Mouse (Mus musculus) left cerebral cortex, postnatal 36 days (tissue): ENCODE data around the gene Tst. TPM values are rescaled to one million over a fixed set of nuclear protein-coding genes. Genes with fewer than 3 reads are reported as not detected.

ENCODE experiments used
- DNase-seq, 2 experiments: peaks; one replicate each; pipeline ENCODE4 v3.0.0; 2021 to 2022; ENCODE audit warnings: low spot score in 2 of 2, mixed read lengths in 1 of 2
- intact Hi-C: fragments of 180-260 bp; cut with DNase I; formaldehyde crosslinking; loops from one replicate; pipeline ENCODE4 v1.15.1; 2025
- total RNA-seq, 2 experiments: library from RNA; stranded (reverse); gene quantifications; 2 replicates each; pipeline ENCODE4 v1.2.3; 2021

Gene Tst
- total RNA-seq, 2 experiments from 2014 or later: 28.1 to 36.3 TPM

- no peak for DNase-seq
- intact Hi-C loops: loop anchor here (5.0 to 10.0 kb wide), 3 partner anchors 107 to 650 kb away; partner anchors contain the start of genes Eif3d and Sstr3
Measured at GRCm38 (mm10) chr15:78434896-78435520, 29.3 kb upstream of the Tst start.

DNA sequence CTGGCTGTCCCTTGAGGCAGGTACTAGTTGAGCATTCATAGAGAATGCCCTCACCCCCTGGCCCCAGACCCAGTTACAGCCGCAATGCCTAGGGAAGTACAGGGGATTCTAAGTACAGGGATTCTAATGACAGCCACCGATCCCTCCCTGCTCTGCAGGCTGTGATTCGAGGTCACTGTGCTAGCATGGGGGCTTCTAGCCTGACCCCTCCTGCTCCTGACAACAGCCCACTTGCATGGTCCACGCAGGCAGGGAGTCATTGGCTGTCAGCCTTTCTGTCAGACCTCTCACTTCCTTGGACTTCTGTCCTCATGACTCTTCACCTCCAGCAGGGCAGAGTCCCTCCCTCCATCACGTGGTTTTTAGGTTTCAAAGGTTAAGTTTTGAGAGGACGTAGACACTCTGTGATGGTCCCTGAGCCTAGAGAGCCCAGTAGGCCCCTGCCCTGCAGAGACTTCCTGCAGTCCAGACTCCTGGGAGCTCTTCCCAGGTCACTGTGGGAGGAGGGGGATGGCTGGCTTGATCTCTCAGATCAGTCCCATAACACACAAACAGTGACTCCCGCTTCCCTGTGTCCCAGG is 25.9 kb upstream of the Tst start:
- intact Hi-C loops: loop anchor here (10.0 kb wide), 2 partner anchors 457 to 647 kb away; partner anchors contain the start of gene Eif3d
- no peak for DNase-seq

DNA sequence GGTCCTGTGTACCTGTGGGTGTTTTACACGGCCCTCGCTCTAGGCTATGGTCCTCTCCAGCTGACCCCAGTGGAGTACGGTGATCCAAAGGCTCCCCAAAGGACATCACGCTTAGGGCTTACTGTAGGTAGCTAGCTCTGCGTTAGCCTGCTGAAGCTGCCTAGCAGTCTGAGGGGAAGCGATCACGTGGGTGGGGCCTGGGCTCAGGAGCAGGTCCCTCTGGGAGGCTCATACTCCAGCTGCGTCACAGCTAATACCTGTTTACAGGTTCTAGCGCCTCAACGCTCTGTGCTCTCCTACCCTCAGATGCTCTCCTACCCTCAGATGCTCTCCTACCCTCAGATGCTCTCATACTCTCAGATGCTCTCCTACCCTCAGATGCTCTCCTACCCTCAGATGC is 25.2 kb upstream of the Tst start:
- intact Hi-C loops: loop anchor here (10.0 kb wide), 2 partner anchors 456 to 646 kb away; partner anchors contain the start of gene Eif3d

GRCm38 (mm10) chr15:78429871-78430622 is 24.3 kb upstream of the Tst start:
- intact Hi-C loops: loop anchor here (10.0 kb wide), 2 partner anchors 455 to 645 kb away; partner anchors contain the start of gene Eif3d
- no peak for DNase-seq

More for the DNA sequence above, 25.2 kb upstream of the Tst start:
- DNase-seq: no peak

GRCm38 (mm10) chr15:78429139-78429459 is 23.4 kb upstream of the Tst start:
- intact Hi-C loops: no loop called here

DNA sequence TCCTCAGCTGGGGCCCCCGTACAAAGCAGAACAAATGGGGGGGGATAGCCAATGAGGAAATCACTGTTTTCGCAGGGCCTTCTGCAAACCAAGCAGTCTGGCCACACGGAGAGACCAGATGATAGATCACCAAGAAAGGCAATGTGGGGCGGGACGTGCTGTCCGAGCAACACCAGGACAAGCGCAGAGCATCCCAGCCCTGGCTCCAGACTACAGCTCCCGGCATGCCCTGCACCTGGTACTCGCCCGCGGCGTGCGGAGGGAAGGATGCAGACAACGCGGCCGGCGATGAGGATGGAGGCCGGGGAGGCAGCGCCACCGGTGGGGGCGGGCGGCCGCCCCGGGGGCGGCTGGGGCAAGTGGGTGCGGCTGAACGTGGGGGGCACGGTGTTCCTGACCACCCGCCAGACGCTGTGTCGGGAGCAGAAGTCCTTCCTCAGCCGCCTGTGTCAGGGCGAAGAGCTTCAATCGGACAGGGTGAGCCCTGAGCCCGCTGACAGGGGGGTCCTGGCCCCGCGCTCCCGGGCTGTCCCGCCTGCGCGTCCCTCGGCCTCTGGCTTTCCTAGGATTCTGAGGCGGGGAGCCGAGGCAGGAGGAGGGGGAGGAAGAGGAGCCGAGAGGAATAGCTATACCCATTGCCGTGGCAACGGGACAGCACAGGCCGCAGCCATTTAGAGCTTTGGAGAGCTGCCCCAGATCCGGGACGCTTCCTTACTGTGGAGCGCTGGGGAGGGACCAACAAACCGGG is 22.9 kb upstream of the Tst start, which contains the start of gene Kctd17:
Gene Kctd17 (plus strand): TSS at position 174 of the 748 bp plus-strand sequence.
- intact Hi-C loops: no loop called here
- DNase-seq: peak; percentile 87 to 90

More at GRCm38 (mm10) chr15:78429139-78429459, 23.4 kb upstream of the Tst start:
- DNase-seq: no peak

GRCm38 (mm10) chr15:78425230-78425629 is 19.5 kb upstream of the Tst start:
- intact Hi-C loops: no loop called here
- DNase-seq: no peak

GRCm38 (mm10) chr15:78424507-78424906 is 18.8 kb upstream of the Tst start:
- DNase-seq: no peak
- intact Hi-C loops: loop anchor here (5.0 kb wide), 1 partner anchor 167 kb away; no protein-coding TSS in a partner anchor

GRCm38 (mm10) chr15:78422046-78422956 is 16.6 kb upstream of the Tst start:
- DNase-seq: peak; percentile 74 to 81
- intact Hi-C loops: loop anchor here (2.0 to 5.0 kb wide), 2 partner anchors 68 to 165 kb away; no protein-coding TSS in a partner anchor

DNA sequence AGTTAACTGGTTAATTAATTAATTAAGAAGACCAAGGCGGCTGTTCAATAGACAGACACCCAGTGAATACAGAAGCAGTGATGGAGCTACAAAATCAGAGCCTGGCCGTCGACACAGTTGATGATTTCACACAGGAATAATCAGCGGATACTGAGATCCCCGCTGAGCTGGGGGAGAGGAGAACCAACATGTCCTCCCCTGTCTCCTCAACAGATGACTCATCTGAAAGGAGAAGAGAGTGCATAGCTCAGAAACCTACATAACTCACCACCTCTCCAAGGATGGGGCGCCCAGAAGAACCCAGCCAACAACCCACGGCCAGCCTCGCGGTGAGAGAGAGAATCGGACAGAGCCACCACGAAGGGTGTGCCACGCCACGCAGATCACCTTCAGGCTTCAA is 14.7 kb upstream of the Tst start:
- intact Hi-C loops: loop anchor here (5.0 kb wide), 1 partner anchor 163 kb away; no protein-coding TSS in a partner anchor
- no peak for DNase-seq

DNA sequence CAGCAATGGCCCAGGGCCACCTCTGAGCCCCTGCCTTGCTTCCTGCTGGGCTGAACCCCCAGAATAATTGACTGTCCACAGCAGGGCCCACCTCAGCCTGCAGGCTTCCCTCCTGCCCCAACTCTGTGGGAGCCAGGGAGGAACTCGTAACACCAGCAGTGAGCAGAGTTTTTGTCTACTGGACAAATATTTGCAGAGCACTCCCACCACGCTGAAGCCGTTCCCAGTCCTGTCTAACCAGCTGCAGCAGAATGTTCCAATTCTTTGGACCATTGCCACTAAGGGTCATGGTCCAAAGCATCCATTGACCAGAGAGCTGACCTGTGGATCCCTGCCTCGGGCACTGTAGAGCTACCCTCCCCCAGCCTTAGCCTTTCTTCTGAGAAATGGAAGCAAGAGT is 11.2 kb upstream of the Tst start:
- intact Hi-C loops: no loop called here
- DNase-seq: no peak

GRCm38 (mm10) chr15:78414157-78414556 is 8.4 kb upstream of the Tst start:
- intact Hi-C loops: no loop called here
- DNase-seq: no peak

- no peak for DNase-seq
- intact Hi-C loops: no loop called here
Measured at GRCm38 (mm10) chr15:78413719-78414117, 8.0 kb upstream of the Tst start.

DNA sequence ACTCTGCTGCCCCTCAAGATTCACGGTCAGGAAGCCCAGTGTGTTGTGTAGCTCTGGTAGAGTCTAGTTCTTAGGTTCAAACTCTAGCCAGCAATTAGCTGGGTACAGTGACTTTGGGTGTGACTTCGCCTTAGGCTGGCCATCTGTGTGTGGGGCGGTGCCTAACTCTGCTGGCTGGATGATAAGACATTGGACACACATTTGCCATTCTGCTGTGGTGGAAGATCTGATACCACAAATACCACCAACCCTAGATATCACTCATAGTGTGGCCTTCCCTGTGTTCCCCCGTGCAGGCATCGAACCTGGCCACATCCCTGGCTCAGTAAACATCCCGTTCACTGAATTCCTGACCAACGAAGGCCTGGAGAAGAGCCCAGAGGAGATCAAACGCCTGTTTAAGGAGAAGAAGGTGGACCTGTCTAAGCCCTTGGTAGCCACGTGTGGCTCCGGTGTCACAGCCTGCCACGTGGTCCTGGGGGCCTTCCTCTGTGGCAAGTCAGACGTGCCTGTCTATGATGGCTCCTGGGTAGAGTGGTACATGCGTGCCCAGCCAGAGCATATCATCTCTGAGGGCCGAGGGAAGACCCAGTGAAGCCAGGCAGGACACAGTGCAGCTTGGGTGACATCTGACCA is 7.5 kb upstream of the Tst start:
- DNase-seq: no peak
- intact Hi-C loops: no loop called here

DNA sequence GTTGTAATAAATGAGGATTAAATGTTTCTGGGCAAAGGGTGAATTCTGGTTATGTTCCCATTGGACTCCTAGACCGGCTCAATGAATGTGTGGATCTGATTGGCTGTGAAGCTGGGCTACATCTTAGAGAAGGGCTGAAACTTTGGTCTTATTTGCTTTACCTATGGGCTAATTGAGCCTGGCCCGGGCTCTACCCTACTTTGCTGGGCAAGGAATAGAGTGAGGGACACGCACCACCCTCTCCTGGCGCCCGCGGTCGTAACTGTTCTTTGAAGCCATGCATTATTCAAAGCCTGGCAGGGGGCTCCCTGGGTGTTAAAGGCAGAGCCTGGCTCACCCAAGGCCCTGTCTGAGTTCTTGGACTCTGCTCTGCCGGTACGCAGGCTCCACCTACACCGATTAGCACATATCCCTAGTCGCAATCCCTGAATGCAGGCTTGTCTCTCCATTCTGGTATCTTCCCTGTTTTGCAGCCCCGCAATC is 3.9 kb upstream of the Tst start:
- DNase-seq: no peak
- intact Hi-C loops: no loop called here

DNA sequence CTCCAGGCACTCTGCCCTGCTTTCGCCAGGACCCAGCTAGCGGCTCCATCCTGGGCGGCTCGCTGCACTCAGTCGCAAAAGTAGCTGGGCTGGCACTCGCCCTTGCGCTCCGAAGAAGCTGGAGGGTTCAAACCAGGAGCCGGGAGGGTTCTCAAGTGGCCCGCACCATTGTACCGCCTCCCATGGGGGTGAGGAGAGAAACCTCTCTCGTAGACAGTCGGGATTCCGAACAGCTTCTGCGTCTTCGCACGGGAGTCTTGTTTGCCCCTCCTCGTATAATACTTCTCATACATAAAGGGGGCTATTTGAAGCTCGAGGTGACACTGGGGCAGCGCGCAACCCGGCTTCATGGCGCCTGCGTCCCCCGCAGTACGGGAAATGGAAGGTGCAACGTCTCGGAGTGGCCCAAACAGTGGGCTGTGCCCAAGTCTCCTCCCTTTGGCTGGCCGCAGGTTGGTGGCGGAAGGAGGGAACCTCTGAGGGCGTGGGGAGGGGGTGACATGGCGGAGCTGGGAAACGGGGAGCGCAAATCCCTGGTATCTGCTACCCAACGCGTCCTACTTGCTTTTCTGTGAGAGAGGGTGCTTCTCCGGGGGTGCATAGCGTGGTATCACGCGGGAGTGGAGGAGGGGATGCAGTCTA is 707 bp upstream of the Tst start, which contains the start of gene Mpst:
Gene Mpst (plus strand): TSS at position 124 of the 642 bp plus-strand sequence.
- intact Hi-C loops: no loop called here
- peak; percentile 92 for DNase-seq

DNA sequence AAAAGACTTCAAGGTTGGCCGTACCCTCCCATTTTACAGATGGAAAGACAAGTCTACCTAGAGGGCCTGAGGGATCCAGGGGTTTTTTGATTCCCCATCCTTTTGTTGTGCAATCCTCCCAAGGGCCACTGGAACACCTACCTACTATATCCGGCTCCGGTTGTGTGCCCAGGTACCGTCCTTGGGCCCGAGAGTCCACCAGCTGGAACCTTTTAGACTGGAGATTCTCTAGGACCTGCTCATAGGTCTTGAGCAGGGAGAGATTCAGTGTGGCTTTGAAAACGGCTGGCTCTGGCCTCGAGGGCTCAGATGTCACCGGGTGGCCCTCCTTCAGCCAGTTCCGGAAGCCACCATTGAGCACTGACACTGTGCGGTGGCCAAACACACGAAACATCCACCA is 609 bp downstream of the Tst start:
- no peak for DNase-seq
- intact Hi-C loops: no loop called here

GRCm38 (mm10) chr15:78403896-78404295 is 1.8 kb downstream of the Tst start:
- intact Hi-C loops: no loop called here
- no peak for DNase-seq
